Mouse (Mus musculus): ENCODE measurements around the gene Nucb2.

GRCm38 (mm10) chr7:116530470-116530869 lies 26.3 kb downstream of the Nucb2 start:
- TF ChIP-seq CTCF (IDR thresholded peaks at IDR 0.05; ENCODE audit: control insufficient read depth, insufficient read depth, insufficient replicate concordance, low read depth, low read length) (no peak), POLR2A (IDR thresholded peaks at IDR 0.05; ENCODE audit: control insufficient read depth, low read depth, low read length) (no peak)
